Mouse (Mus musculus): ENCODE measurements around the gene Clns1a. TPM values are rescaled to one million over a fixed set of nuclear protein-coding genes. Genes with fewer than 3 reads are reported as not detected.

Clns1a gene
- polyA plus RNA-seq, 1 experiment from 2014 or later, result 80.5 TPM

DNA sequence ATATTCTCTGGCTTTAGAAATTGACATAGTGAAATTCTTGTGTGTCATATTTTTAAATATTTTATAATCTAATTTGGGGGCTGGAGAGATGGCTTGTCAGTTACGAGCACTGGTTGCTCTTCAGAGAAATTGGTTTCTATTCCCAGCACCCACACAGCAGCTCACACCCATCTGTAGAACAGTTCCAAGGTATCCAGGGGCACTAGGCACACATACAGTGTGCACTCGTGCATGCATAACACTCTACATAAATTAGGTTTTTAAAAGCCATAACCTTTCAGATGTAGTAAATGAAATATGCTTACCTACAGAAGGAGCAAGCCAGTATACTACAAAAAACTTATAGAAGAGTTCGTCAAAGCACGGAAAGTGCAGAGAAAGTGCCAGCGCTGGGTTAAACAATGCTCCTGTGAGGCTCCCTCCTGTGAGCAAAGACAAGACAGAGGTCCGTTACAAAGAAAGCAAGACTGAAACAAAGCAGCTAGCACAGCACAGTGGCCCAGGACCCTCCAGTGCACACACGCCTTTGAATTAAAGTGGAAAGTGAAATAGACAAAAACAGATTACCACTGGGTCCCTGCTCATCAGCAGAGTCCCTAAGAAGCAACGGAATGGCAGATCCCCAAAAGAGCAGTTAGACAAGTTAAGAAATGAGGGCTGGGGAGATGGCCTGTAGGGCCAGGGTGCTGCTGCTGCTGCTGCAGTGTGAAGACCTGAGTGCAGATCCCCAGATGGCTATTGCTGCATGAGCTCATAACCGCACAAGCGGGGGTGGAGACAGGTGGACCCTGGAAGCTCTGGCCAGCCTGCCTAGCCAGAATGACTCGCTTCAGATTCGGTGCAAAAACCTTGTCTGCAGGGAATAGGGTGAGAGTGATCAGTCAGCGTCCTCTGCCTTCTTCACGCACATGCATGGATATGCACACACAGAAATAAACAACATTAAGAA is 32.5 kb downstream of the Clns1a start:
- no peak overlapping the region for H3K9ac ChIP-seq
- H3K36me3 ChIP-seq, result no peaks in the 10 kb centered on the region
- no peak overlapping the region for H3K27ac ChIP-seq
- H3K4me1 ChIP-seq (replicated peaks), result no peaks in the 10 kb centered on the region
- no peaks in the 10 kb centered on the region for H3K9me3 ChIP-seq (replicated peaks)
- H3K27me3 ChIP-seq, result no peaks in the 10 kb centered on the region
- no peak for ATAC-seq (replicated peaks; ENCODE audit: insufficient number of reproducible peaks, insufficient read depth, low FRiP score, low read depth)
- H3K4me2 ChIP-seq, result no peak overlapping the region
- 74% methylated on average over 14 of the region's 14 CpGs for WGBS
- no peak overlapping the region for H3K4me3 ChIP-seq

DNA sequence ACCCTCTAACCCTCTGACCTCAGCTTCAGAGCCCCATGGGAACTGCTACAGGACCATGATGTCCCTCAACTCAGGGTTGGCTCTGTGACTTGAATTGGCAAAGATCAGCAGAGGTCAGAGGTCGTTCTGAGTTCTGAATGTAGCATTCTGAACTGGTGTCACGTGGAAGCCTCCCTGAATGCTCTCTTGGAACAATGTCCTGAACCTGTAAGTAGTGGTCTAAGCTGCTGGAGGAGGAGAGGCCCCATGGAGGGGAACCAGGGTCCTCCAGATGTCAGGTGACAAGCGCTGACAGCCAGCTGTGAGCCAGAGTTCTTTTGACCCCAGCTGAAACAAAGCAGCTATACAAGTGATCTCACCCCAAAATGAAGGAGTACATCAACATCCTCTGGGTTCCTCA is 34.0 kb downstream of the Clns1a start:
- Histone ChIP-seq H3K27ac (no peak overlapping the region), H3K27me3 (no peaks in the 10 kb centered on the region), H3K4me3 (no peak overlapping the region), H3K4me2 (no peak overlapping the region), H3K9me3 (replicated peaks) (no peaks in the 10 kb centered on the region), H3K9ac (no peak overlapping the region), H3K36me3 (no peaks in the 10 kb centered on the region), H3K4me1 (replicated peaks) (no peaks in the 10 kb centered on the region)
- no peak for ATAC-seq (replicated peaks; ENCODE audit: insufficient number of reproducible peaks, insufficient read depth, low FRiP score, low read depth)
- 60% methylated on average over 3 of the region's 3 CpGs for WGBS

DNA sequence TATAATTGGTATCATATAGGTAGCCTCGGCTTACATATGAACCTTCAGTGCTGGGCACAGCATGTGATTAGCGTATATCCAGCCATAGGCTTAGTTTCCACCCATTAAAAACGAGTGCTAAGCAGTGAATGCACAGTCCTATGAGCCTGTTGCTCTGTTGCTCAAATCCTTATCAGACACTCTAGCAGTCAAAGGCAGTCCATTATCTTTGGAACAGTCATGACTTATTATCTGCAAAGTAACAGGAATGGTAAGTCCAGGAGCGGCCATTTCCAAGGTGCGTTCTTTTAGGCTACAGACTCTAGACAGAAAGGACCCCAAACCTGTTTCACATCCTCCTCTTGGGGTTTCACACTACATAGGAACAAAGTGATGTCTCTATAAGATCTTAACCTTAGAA is 37.2 kb downstream of the Clns1a start:
- Histone ChIP-seq H3K9me3 (replicated peaks) (no peaks in the 10 kb centered on the region), H3K4me2 (no peak overlapping the region), H3K36me3 (no peaks in the 10 kb centered on the region), H3K9ac (no peak overlapping the region), H3K4me3 (no peak overlapping the region), H3K27ac (no peak overlapping the region), H3K27me3 (0 out of 2 replicates have a peak, but pooled peaks cover 6% of the 10 kb centered on the region), H3K4me1 (replicated peaks) (peaks cover 9% of the 10 kb centered on the region)
- WGBS, result 62% methylated on average over 5 of the region's 5 CpGs
- ATAC-seq (replicated peaks; ENCODE audit: insufficient number of reproducible peaks, insufficient read depth, low FRiP score, low read depth), result no peak

DNA sequence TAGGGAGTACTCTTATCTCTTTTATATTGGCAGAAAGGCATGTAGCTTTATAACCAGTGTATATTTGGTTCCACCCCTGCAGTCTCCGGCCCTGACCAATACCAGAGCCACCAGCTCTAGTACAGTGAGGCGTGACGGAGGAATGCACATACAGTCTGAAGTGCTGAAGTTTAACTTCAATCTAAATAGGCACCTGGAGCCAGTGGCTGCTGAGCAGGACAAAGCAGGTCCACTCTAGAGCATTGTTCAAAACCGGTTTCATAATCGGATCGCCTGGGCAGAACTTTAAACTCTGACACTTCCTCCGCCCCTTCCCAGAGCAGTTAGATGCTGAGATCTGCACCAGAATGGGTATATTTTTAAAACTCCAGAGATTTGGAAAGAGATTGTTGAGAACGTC is 38.6 kb downstream of the Clns1a start:
- Histone ChIP-seq H3K27ac (no peak overlapping the region), H3K4me2 (0 out of 2 replicates have a peak overlapping the region, but pooled peaks have one; percentile 2), H3K4me1 (replicated peaks) (peaks cover 9% of the 10 kb centered on the region), H3K4me3 (peak overlapping the region; percentile 7), H3K27me3 (0 out of 2 replicates have a peak, but pooled peaks cover 6% of the 10 kb centered on the region), H3K9me3 (replicated peaks) (no peaks in the 10 kb centered on the region), H3K36me3 (no peaks in the 10 kb centered on the region), H3K9ac (no peak overlapping the region)
- no peak for ATAC-seq (replicated peaks; ENCODE audit: insufficient number of reproducible peaks, insufficient read depth, low FRiP score, low read depth)
- WGBS, result 71% methylated on average over 8 of the region's 8 CpGs

DNA sequence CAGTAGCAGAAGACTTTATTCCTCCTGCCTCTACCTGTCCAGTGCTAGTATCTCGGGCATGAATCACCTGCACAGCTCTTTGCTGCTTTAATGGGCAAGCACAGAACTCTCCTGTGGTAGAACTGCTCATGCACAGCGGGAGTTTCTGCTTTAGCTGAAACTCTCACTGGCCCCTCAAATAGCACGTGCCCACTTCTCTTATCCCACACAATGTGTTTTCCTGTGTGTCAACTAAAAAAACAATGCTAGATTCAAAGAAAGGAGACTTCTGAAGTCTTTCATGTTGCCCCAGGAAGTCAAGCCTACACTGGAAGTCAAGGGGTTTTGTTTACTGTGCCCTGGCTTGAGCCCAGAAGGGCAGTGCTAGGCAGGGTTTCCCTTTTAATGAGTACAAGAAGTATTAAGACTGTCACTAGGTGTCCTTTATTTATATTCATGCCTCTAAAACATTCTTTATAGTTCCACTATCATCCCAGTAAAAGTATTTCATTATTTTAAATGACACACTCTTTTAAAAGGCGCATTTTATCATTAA is 39.5 kb downstream of the Clns1a start:
- 58% methylated on average over 4 of the region's 4 CpGs for WGBS
- peak overlapping the region; percentile 7; the same call in 1 of the 2 replicates for H3K4me3 ChIP-seq
- H3K27ac ChIP-seq, result no peak overlapping the region
- ATAC-seq (replicated peaks; ENCODE audit: insufficient number of reproducible peaks, insufficient read depth, low FRiP score, low read depth), result no peak
- H3K9ac ChIP-seq, result no peak overlapping the region
- H3K4me1 ChIP-seq (replicated peaks), result peaks cover 9% of the 10 kb centered on the region
- H3K9me3 ChIP-seq (replicated peaks), result no peaks in the 10 kb centered on the region
- 0 out of 2 replicates have a peak, but pooled peaks cover 6% of the 10 kb centered on the region for H3K27me3 ChIP-seq
- no peaks in the 10 kb centered on the region for H3K36me3 ChIP-seq
- no peak overlapping the region for H3K4me2 ChIP-seq

DNA sequence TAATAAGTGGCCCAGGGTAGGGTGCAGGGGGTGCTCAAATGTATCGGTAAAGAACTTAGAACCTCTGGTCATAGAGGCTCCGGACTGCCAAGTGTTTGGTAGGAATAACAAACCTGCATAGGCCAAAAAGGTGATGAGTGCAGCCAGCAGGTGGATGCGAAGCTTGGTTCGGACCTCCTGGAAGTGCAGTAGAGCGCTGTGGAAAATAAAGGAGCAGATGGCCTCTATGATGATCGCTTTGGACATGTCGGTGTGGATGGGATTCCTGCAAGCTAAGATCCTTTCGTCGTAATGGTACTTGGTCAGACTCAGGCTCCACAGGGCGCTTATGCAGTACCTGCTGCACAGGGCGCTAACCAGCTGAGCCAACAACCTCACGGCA is 40.8 kb downstream of the Clns1a start:
- H3K9ac ChIP-seq, result peak overlapping the region; percentile 58
- 0 out of 2 replicates have a peak, but pooled peaks cover 6% of the 10 kb centered on the region for H3K27me3 ChIP-seq
- H3K4me1 ChIP-seq (replicated peaks), result peaks cover 9% of the 10 kb centered on the region
- no peaks in the 10 kb centered on the region for H3K36me3 ChIP-seq
- H3K4me2 ChIP-seq, result peak overlapping the region; percentile 96
- WGBS, result 8% methylated on average over 12 of the region's 12 CpGs
- no peaks in the 10 kb centered on the region for H3K9me3 ChIP-seq (replicated peaks)
- H3K27ac ChIP-seq, result no peak overlapping the region; the same call in 1 of the 2 replicates
- 0 out of 2 replicates have a peak, but pooled peaks have one; percentile 1 for ATAC-seq (replicated peaks; ENCODE audit: insufficient number of reproducible peaks, insufficient read depth, low FRiP score, low read depth)
- H3K4me3 ChIP-seq, result peak overlapping the region; percentile 63

DNA sequence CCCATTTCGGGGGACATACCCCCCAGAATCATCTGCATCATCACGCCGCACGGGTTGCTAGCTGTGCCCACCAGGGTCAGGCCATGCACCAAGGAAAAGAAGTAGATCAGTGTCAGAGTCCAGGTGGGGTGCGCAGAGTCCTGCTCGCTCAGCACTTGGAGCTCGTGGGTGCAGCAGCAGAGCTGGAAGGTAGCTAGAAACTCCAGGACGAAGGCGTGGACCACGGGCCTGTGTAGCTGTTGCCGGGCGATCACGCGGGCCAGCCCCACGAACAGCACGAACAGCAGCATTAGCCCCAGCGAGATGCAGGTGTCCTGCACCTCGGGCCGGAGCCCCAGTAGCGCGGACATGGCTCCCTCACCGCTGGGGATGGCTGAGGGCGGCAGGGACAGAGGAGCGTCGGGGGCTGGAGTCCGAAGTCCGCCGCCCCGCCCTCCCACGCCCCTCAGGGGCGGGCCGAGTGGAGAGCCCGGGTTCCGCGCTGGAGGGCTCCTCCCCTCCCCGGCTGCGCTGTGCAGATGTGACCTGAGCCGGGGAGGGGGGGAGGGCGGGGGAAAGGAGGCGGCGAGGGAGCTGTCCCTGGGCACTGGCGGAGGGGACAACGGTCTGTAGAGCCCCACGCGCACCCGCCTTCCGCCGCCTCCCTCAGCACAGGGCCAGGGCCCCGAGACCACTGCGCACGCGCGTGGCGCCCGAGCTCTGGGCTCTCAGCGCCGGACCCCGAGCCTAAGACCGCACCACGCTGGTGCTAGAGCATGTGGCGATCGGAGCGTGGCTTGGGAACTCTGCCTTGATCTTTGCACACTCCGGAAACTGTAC is 41.4 kb downstream of the Clns1a start, which contains the start of gene Aqp11:
Gene Aqp11, minus strand, starts transcription at position 652 of the 819 bp plus-strand sequence.
- no peaks in the 10 kb centered on the region for H3K9me3 ChIP-seq (replicated peaks)
- H3K36me3 ChIP-seq, result no peaks in the 10 kb centered on the region
- H3K27ac ChIP-seq, result peak within 1 kb of the TSS; percentile 46
- peak within 1 kb of the TSS; percentile 63 for H3K4me3 ChIP-seq
- H3K4me1 ChIP-seq (replicated peaks), result peaks cover 9% of the 10 kb centered on the region
- H3K27me3 ChIP-seq, result 0 out of 2 replicates have a peak, but pooled peaks cover 6% of the 10 kb centered on the region
- peak; percentile 97 for ATAC-seq (replicated peaks; ENCODE audit: insufficient number of reproducible peaks, insufficient read depth, low FRiP score, low read depth)
- peak within 1 kb of the TSS; percentile 58 for H3K9ac ChIP-seq
- under 1% methylated on average over 55 of the region's 64 CpGs for WGBS
- peak within 1 kb of the TSS; percentile 96 for H3K4me2 ChIP-seq

DNA sequence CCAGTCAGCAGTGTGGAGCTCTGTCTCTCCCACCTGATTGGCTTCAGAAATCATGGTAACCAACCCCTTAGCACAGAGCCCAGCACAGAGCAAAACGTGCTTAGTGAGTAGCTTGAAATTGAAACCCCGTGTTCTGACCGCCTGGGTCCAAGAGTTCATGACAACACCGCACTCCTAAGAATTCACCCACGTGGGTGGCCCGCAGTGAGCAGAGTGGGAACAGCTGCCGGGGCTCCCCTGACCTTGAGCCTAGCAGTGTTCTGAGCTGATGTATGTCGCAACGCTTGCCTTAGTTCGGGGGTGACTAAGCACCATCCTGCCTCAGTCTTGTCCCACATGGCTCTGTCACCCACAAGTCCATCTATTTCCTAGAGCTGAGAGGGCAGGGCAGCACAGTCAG is 44.5 kb downstream of the Clns1a start:
- H3K27ac ChIP-seq, result no peak overlapping the region
- H3K4me2 ChIP-seq, result no peak overlapping the region
- H3K36me3 ChIP-seq, result no peaks in the 10 kb centered on the region
- H3K4me3 ChIP-seq, result no peak overlapping the region
- 66% methylated on average over 10 of the region's 10 CpGs for WGBS
- 0 out of 2 replicates have a peak, but pooled peaks cover 6% of the 10 kb centered on the region for H3K27me3 ChIP-seq
- no peak for ATAC-seq (replicated peaks; ENCODE audit: insufficient number of reproducible peaks, insufficient read depth, low FRiP score, low read depth)
- peaks cover 9% of the 10 kb centered on the region for H3K4me1 ChIP-seq (replicated peaks)
- no peak overlapping the region for H3K9ac ChIP-seq
- H3K9me3 ChIP-seq (replicated peaks), result no peaks in the 10 kb centered on the region

DNA sequence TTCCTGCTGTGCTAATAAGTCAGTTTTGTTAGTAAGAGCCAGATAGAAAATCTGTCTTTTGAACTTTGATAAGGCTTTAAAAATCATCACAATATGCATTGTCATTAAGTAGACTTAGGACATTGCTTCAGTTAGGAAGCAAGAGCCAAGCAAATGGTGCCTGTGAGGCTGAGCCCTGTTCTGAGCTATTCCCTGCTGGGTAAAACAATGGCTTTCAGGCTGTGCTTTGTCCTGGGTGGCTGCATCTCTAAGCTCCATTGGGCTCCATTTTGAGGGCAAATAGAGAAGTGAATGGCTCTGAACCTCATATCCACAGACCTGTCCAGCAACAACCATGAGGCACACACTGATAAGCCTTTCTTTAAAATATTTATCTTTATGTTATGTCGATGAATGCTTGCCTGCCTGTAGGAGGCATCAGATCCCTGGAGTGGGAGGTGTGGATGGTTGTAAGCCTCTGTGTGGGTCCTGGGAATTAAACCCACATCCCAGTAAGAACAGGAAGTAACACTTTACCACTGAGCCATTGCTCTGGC is 45.4 kb downstream of the Clns1a start:
- H3K9me3 ChIP-seq (replicated peaks), result no peaks in the 10 kb centered on the region
- ATAC-seq (replicated peaks; ENCODE audit: insufficient number of reproducible peaks, insufficient read depth, low FRiP score, low read depth), result no peak

DNA sequence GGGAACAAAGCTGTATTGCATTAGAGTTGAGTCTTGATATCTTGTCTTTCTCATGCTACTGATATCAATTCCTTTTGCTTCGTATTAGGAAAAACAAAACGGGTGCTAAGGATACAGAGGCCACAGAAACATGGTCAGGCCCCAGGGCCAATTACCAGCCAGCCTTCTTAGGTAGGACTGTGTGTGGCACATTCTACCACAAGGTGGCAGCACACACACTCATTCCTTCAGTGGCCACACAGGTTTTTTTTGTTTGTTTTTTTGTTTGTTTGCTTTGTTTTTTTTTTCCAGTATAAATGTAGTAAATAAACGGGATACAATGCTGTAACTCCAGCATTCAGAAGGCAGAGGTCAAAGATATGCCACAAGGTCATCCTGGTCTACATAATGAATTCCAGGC is 48.9 kb downstream of the Clns1a start:
- Histone ChIP-seq H3K27me3 (no peaks in the 10 kb centered on the region), H3K4me3 (no peak overlapping the region), H3K4me1 (replicated peaks) (peaks cover 13% of the 10 kb centered on the region), H3K27ac (no peak overlapping the region), H3K9me3 (replicated peaks) (no peaks in the 10 kb centered on the region), H3K9ac (no peak overlapping the region), H3K36me3 (no peaks in the 10 kb centered on the region), H3K4me2 (no peak overlapping the region)
- WGBS, result 19% methylated on average over 3 of the region's 3 CpGs
- ATAC-seq (replicated peaks; ENCODE audit: insufficient number of reproducible peaks, insufficient read depth, low FRiP score, low read depth), result no peak

More for the DNA sequence above, 45.4 kb downstream of the Clns1a start:
- Histone ChIP-seq H3K36me3 (no peaks in the 10 kb centered on the region), H3K9ac (no peak overlapping the region), H3K4me1 (replicated peaks) (peaks cover 8% of the 10 kb centered on the region), H3K27ac (no peak overlapping the region), H3K4me2 (no peak overlapping the region), H3K4me3 (no peak overlapping the region), H3K27me3 (0 out of 2 replicates have a peak, but pooled peaks cover 6% of the 10 kb centered on the region)
- WGBS, result 42% methylated on average over 1 of the region's 1 CpGs

Measured in heart, embryonic 15.5 days (tissue).